Mouse (Mus musculus): ENCODE measurements around the gene B4galnt4.
"Not testable (repeated sequence)": the region's sequence is repeated elsewhere in the genome, so short reads cannot be mapped to it uniquely, and the experiment has no call there.

GRCm38 (mm10) chr7:141036624-141037023 lies 24.3 kb upstream of the B4galnt4 start:
- not testable (repeated sequence) for TF ChIP-seq POLR2A (IDR thresholded peaks at IDR 0.05; ENCODE audit: insufficient read length, low read depth); TCF3 (IDR thresholded peaks at IDR 0.05; ENCODE audit: insufficient read length, low read depth); MAX (IDR thresholded peaks at IDR 0.05; ENCODE audit: low read depth)
